17 mouse cellular contexts compared by ENCODE assay signal in genomic region chr1:169693537-169693936, GRCm38 (mm10).
"Had no signal": no experiment of that assay in that cellular context is flagged by ENCODE, and none has a peak within 500 bp of the region (broad histone marks: within the 10 kb centered on the region; RNA-seq: fewer than 3 reads in every experiment).

No protein-coding gene starts in this region.

- H3K36me3 ChIP-seq: limb, embryonic 12.5 days; limb, embryonic 15.5 days; midbrain, embryonic 10.5 days; midbrain, embryonic 13.5 days had no signal

- ATAC-seq: intestine, postnatal 0 days; midbrain, embryonic 13.5 days had no signal

- H3K27me3 ChIP-seq: limb, embryonic 12.5 days; limb, embryonic 15.5 days; megakaryocyte, embryonic 14.5 days; midbrain, embryonic 13.5 days had no signal

- H3K9ac ChIP-seq: limb, embryonic 12.5 days; limb, embryonic 15.5 days; liver, embryonic 14.5 days; midbrain, embryonic 13.5 days had no signal

- H3K9me3 ChIP-seq: limb, embryonic 12.5 days; limb, embryonic 15.5 days; midbrain, embryonic 10.5 days; midbrain, embryonic 13.5 days had no signal

- H3K4me2 ChIP-seq: limb, embryonic 12.5 days; limb, embryonic 15.5 days; liver, embryonic 11.5 days; midbrain, embryonic 13.5 days had no signal

- H3K4me3 ChIP-seq: limb, embryonic 12.5 days; limb, embryonic 15.5 days; megakaryocyte, embryonic 14.5 days; midbrain, embryonic 10.5 days; midbrain, embryonic 13.5 days had no signal

- H3K27ac ChIP-seq: limb, embryonic 12.5 days; limb, embryonic 15.5 days; liver, embryonic 14.5 days; midbrain, embryonic 10.5 days; midbrain, embryonic 13.5 days had no signal

- H3K4me1 ChIP-seq: limb, embryonic 12.5 days; limb, embryonic 15.5 days; megakaryocyte, embryonic 14.5 days had no signal

- DNase-seq: kidney, adult 2 months; kidney, postnatal 14 days; kidney, postnatal 4 days; left cerebral cortex, postnatal 4 days; lung, adult 18-20 months; lung, postnatal 14 days; thymus, adult 2 months; thymus, postnatal 14 days; thymus, postnatal 4 days had no signal
